Mouse (Mus musculus) embryonic facial prominence, embryonic 13.5 days (tissue): Measurements from ENCODE around the gene Spns2. TPM values are rescaled to one million over a fixed set of nuclear protein-coding genes. Genes with fewer than 3 reads are reported as not detected.

Experiments
- ATAC-seq: fragments of 200-750 bp; cut with Nextera tagmentation; 2 replicates; pipeline ENCODE4 v1.8.0; 2017; ENCODE audit warnings: low read depth; ENCODE audit not compliant: insufficient number of reproducible peaks, insufficient read depth, low FRiP score, low TSS enrichment
- H3K27ac ChIP-seq: fragments of 300-500 bp; sonication (generic); 2 replicates; pipeline ENCODE4 v1.5.1; 2015; ENCODE audit warnings: moderate library complexity, mild to moderate bottlenecking, inconsistent platforms
- H3K27me3 ChIP-seq: fragments of 300-500 bp; sonication (generic); 2 replicates; pipeline ENCODE4 v1.6.1; 2015; ENCODE audit warnings: mild to moderate bottlenecking, inconsistent platforms
- H3K36me3 ChIP-seq: fragments of 300-500 bp; sonication (generic); 2 replicates; pipeline ENCODE4 v1.6.1; 2015; ENCODE audit warnings: mild to moderate bottlenecking, inconsistent platforms
- H3K4me1 ChIP-seq: fragments of 300-500 bp; sonication (generic); 2 replicates; pipeline ENCODE4 v1.6.1; 2015; ENCODE audit warnings: inconsistent platforms
- H3K4me2 ChIP-seq: fragments of 300-500 bp; sonication (generic); 2 replicates; pipeline ENCODE4 v1.6.1; 2015; ENCODE audit warnings: moderate library complexity, mild to moderate bottlenecking, inconsistent platforms
- H3K4me3 ChIP-seq: fragments of 300-500 bp; sonication (generic); 2 replicates; pipeline ENCODE4 v1.5.1; 2015; ENCODE audit warnings: mild to moderate bottlenecking, inconsistent platforms
- H3K9ac ChIP-seq: fragments of 300-500 bp; sonication (generic); 2 replicates; pipeline ENCODE4 v1.6.1; 2015; ENCODE audit warnings: mild to moderate bottlenecking, inconsistent platforms
- H3K9me3 ChIP-seq: fragments of 300-500 bp; sonication (generic); 2 replicates; pipeline ENCODE4 v1.6.1; 2016; ENCODE audit warnings: inconsistent platforms
- WGBS: fragments of 180-500 bp; shearing (Covaris S2); methylation state at CpG from one replicate; pipeline ENCODE4 v1.1.7; 2015; ENCODE audit warnings: mixed read lengths; 5-methylcytosine and 5-hydroxymethylcytosine counted together
- polyA plus RNA-seq: library from polyadenylated mRNA; unstranded; fragments of >200 nt; fragmentation: Nextera tagmentation; extraction: Ambion mirVana; gene quantifications from 2 replicates; pipeline ENCODE4 v1.2.1, GENCODE M21; 2015

Gene Spns2
- polyA plus RNA-seq, 1 experiment from 2014 or later: 2.7 TPM

DNA sequence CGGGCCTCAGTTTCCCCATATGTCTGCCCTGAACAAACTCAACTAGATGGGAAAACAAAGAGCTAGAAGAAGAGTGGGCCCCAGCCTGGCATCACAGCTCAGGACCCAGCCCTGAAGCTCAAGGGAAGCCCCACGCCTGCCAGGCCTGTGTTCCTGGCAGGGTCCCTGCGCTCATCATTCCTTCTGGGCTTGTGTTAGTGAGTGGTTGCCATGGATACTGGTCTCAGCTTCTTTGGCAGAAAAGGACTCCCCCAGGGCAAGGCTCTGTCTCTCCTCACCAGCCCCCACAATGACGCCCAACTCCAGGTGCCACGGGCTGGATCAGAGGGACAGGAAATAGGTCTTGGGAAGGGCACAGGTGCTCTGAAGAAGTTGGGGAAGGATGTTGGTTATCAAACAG lies 4.5 kb downstream of the Spns2 start:
- H3K9ac ChIP-seq: no peak overlapping the region
- peaks cover 43% of the 10 kb centered on the region for H3K27me3 ChIP-seq
- peaks cover 25% of the 10 kb centered on the region for H3K4me1 ChIP-seq
- WGBS: 52% methylated on average over 5 of the region's 5 CpGs
- no peak overlapping the region for H3K4me3 ChIP-seq
- no peaks in the 10 kb centered on the region for H3K36me3 ChIP-seq
- H3K27ac ChIP-seq: no peak overlapping the region
- no peak overlapping the region for H3K4me2 ChIP-seq
- no peak for ATAC-seq
- H3K9me3 ChIP-seq: no peaks in the 10 kb centered on the region

DNA sequence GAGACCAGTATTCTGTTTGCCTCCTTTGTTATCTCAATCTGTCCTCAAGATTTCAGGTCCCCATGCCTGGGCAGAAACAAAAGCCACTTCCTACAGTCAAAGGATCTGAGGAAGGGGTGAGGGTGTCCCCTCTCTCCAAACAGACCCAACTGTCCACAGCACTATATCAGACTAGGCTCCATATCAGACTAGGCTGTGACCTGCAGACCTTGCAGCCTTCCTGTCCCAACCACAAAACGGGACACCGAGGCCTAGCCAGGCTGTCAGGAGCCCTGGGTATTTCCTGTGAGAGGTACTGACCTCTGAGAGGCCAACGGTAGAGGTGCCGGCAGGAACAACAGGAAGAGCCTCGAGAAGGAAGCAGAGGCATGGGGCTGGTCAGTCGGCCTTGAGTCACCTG lies 5.2 kb downstream of the Spns2 start:
- WGBS: 43% methylated on average over 6 of the region's 6 CpGs
- Histone ChIP-seq H3K4me3 (no peak overlapping the region), H3K27ac (no peak overlapping the region), H3K4me1 (peaks cover 21% of the 10 kb centered on the region), H3K4me2 (no peak overlapping the region), H3K36me3 (no peaks in the 10 kb centered on the region), H3K27me3 (peaks cover 37% of the 10 kb centered on the region), H3K9ac (no peak overlapping the region), H3K9me3 (no peaks in the 10 kb centered on the region)
- no peak for ATAC-seq

DNA sequence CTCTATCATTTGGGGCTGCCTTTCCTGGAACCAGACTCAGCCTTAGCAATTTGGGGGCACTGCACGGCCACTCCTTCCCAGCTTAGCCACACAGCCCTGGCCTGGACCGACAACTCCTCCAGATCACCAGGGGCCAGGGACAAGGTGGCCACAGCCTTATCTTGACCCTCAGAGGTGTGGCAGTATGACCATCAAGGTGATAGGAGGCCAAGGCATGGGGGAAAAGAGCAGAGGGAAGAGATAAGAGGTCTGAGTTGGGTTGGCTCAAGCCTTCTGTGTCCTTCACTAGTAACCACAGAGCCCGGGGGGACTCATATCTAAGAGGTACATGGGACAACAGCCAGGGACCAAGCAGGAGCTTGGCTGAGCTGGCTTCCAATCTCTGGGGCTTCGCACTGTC lies 7.8 kb downstream of the Spns2 start:
- H3K4me3 ChIP-seq: no peak overlapping the region
- 82% methylated on average over 4 of the region's 4 CpGs for WGBS
- H3K9ac ChIP-seq: no peak overlapping the region
- H3K4me1 ChIP-seq: peaks cover 30% of the 10 kb centered on the region
- no peaks in the 10 kb centered on the region for H3K36me3 ChIP-seq
- no peaks in the 10 kb centered on the region for H3K9me3 ChIP-seq
- H3K4me2 ChIP-seq: no peak overlapping the region
- H3K27me3 ChIP-seq: peaks cover 11% of the 10 kb centered on the region
- no peak for ATAC-seq
- peak overlapping the region; percentile 4; the same call in 1 of the 2 replicates for H3K27ac ChIP-seq

- Histone ChIP-seq H3K27ac (peak overlapping the region; percentile 4; the same call in 1 of the 2 replicates), H3K4me2 (no peak overlapping the region), H3K4me3 (no peak overlapping the region), H3K36me3 (no peaks in the 10 kb centered on the region), H3K27me3 (0 out of 2 replicates have a peak, but pooled peaks cover 6% of the 10 kb centered on the region), H3K9me3 (no peaks in the 10 kb centered on the region), H3K4me1 (peaks cover 32% of the 10 kb centered on the region), H3K9ac (no peak overlapping the region)
- ATAC-seq: no peak
- 72% methylated on average over 5 of the region's 5 CpGs for WGBS
Observed at GRCm38 (mm10) chr11:72481313-72481712, 8.4 kb downstream of the Spns2 start.

DNA sequence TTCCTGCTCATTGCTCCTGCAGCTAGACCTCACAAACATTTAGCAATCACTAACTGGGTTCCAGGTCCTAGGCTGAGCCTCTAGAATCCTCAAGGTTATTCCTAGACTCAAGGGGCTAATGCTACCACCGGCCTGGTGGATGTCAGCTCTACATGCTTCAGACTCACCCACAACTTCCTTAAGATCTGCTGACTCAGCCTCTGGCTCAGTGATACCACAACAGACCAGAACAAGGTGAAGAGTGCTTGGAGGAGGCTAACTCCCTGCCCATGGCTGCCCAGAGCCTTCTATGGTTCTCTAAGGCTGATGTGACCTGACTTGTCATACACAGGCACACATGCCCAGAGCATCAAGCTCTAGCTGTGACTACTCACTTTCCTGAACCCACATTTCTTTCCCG lies 10.2 kb downstream of the Spns2 start:
- H3K27ac ChIP-seq: no peak overlapping the region
- no peaks in the 10 kb centered on the region for H3K27me3 ChIP-seq
- no peak overlapping the region for H3K9ac ChIP-seq
- H3K4me3 ChIP-seq: no peak overlapping the region
- H3K4me1 ChIP-seq: peaks cover 35% of the 10 kb centered on the region
- no peak overlapping the region for H3K4me2 ChIP-seq
- H3K9me3 ChIP-seq: no peaks in the 10 kb centered on the region
- 76% methylated on average over 2 of the region's 2 CpGs for WGBS
- no peaks in the 10 kb centered on the region for H3K36me3 ChIP-seq
- no peak for ATAC-seq

DNA sequence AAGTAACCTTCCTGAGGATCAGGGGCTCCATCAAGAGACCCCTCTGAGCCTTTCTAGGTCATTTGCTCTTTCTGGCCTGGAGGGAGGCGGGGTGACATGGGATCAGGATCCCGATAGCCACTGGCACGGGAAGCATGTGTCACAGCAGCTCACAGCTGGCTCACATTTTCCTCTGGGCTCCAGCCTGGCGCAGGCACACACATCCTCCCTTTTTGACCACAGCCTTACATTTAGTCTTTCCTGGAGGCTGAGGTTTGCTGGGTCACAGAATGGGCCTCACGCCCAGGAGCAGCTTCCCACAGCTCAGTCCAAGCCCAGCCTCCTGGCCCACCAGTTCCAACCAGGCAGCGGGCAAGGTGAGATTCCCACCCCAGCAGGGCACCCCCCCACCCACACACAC lies 11.5 kb downstream of the Spns2 start:
- H3K27ac ChIP-seq: peak overlapping the region; percentile 74
- H3K4me1 ChIP-seq: peaks cover 35% of the 10 kb centered on the region
- WGBS: 51% methylated on average over 6 of the region's 6 CpGs
- H3K36me3 ChIP-seq: no peaks in the 10 kb centered on the region
- H3K4me3 ChIP-seq: no peak overlapping the region
- H3K9me3 ChIP-seq: no peaks in the 10 kb centered on the region
- no peaks in the 10 kb centered on the region for H3K27me3 ChIP-seq
- H3K9ac ChIP-seq: no peak overlapping the region
- 0 out of 2 replicates have a peak, but pooled peaks have one; percentile 22 for ATAC-seq
- no peak overlapping the region for H3K4me2 ChIP-seq

GRCm38 (mm10) chr11:72477653-72478052 lies 12.1 kb downstream of the Spns2 start:
- Histone ChIP-seq H3K27me3 (no peaks in the 10 kb centered on the region), H3K4me1 (peaks cover 35% of the 10 kb centered on the region), H3K36me3 (no peaks in the 10 kb centered on the region), H3K4me2 (no peak overlapping the region), H3K9me3 (no peaks in the 10 kb centered on the region), H3K4me3 (no peak overlapping the region), H3K9ac (no peak overlapping the region), H3K27ac (peak overlapping the region; percentile 74; the same call in 1 of the 2 replicates)
- no peak for ATAC-seq
- WGBS: 81% methylated on average over 1 of the region's 1 CpGs

DNA sequence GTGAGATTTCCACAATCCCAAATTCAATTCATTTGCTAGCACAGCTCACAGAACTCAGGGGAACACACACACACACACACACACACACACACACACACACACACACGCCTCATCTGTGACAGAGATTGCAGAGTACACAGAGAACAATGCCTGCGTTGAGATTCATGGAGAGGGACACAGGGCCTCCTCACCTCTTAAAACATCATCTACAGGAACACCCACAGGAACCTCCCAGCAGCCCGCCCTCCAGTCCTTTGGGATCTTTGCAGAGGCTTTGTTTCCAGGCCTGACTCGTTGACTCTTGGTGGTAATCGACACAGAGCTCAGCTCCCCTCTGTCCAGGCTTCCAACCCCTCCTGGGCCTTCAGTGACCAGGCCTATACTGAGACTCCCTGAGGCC lies 12.5 kb downstream of the Spns2 start:
- Histone ChIP-seq H3K36me3 (no peaks in the 10 kb centered on the region), H3K4me3 (no peak overlapping the region), H3K27me3 (no peaks in the 10 kb centered on the region), H3K4me2 (no peak overlapping the region), H3K27ac (no peak overlapping the region), H3K9me3 (no peaks in the 10 kb centered on the region), H3K4me1 (peaks cover 36% of the 10 kb centered on the region), H3K9ac (no peak overlapping the region)
- ATAC-seq: no peak
- WGBS: 39% methylated on average over 5 of the region's 5 CpGs

DNA sequence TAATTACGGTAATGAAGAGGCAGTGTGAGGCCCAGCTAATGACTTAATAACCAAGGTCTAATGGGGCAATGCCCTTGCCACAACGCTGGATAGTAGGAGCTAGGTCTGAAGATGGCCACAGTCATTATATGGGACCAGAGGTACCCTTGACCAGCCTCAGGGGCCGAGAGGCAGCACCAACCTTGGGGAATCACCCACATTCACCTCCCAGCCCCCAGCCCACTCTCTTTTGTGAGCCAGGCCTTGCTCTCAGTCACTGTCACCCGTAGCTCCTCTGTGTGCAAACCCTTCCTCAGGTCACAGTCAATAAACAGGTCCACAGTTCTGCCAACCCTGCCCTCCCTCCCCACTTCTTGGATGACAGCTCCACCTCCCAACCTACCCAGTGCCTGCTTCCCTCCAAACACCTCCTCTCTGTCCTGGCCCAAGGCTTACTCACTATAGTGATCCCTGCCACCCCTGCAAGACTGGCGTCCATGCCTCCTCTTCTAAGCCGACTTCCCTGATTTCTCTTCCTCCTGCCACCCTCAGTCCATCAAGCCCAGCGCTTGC lies 13.6 kb downstream of the Spns2 start:
- no peak overlapping the region for H3K27ac ChIP-seq
- H3K4me3 ChIP-seq: no peak overlapping the region
- no peak for ATAC-seq
- H3K9me3 ChIP-seq: no peaks in the 10 kb centered on the region
- H3K27me3 ChIP-seq: no peaks in the 10 kb centered on the region
- H3K9ac ChIP-seq: no peak overlapping the region
- H3K4me2 ChIP-seq: no peak overlapping the region
- H3K36me3 ChIP-seq: no peaks in the 10 kb centered on the region
- WGBS: 75% methylated on average over 7 of the region's 7 CpGs
- H3K4me1 ChIP-seq: peaks cover 29% of the 10 kb centered on the region

DNA sequence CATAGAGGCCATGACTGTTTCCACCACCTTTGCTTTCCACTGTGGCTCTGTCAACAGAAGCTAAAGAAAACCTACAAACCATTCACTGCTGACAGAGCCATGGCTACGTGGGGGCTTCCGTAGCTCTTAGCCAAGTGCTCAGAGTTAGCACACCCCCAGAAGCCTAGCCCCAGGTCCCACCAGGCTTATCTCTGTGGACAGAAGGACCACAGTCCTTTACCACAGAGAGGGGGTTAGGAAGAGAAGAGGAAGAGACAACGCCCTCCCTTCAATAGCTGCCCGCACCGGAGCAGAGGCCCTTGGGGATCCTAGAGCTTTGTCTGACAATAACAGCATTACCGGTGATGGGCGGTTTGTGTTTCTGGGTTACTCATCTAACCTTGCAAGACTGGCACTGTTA lies 14.3 kb downstream of the Spns2 start:
- H3K27ac ChIP-seq: no peak overlapping the region
- H3K9me3 ChIP-seq: no peaks in the 10 kb centered on the region
- H3K9ac ChIP-seq: no peak overlapping the region
- no peaks in the 10 kb centered on the region for H3K27me3 ChIP-seq
- no peak overlapping the region for H3K4me2 ChIP-seq
- H3K4me3 ChIP-seq: no peak overlapping the region
- no peak for ATAC-seq
- 75% methylated on average over 7 of the region's 7 CpGs for WGBS
- H3K36me3 ChIP-seq: no peaks in the 10 kb centered on the region
- peaks cover 29% of the 10 kb centered on the region for H3K4me1 ChIP-seq

DNA sequence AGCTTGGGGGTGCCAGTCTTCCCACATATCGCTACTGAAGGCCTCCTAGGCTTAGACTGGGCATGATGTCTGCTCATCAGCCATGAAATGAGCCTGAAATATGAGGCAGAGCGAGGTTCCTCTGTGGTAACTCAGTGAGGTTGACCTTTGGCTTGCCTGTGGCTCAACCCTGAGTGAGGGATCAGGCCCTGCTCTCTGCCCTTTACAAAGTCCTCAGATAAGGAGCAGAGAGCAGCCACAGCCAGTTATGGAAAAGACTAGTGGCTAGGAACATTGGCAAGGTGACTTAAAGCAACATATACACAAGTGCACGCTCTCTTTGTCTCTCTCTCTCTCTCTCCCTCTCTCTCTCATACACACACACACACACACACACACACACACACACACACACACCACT lies 14.8 kb downstream of the Spns2 start:
- Histone ChIP-seq H3K4me2 (no peak overlapping the region), H3K27me3 (no peaks in the 10 kb centered on the region), H3K4me3 (no peak overlapping the region), H3K9me3 (no peaks in the 10 kb centered on the region), H3K9ac (no peak overlapping the region), H3K4me1 (peaks cover 29% of the 10 kb centered on the region), H3K27ac (no peak overlapping the region), H3K36me3 (no peaks in the 10 kb centered on the region)
- no peak for ATAC-seq
- WGBS: 69% methylated on average over 3 of the region's 3 CpGs

GRCm38 (mm10) chr11:72473540-72473939 lies 16.2 kb downstream of the Spns2 start:
- Histone ChIP-seq H3K27me3 (no peaks in the 10 kb centered on the region), H3K9me3 (no peaks in the 10 kb centered on the region), H3K36me3 (no peaks in the 10 kb centered on the region), H3K4me1 (peaks cover 34% of the 10 kb centered on the region), H3K9ac (no peak overlapping the region), H3K4me3 (no peak overlapping the region), H3K4me2 (no peak overlapping the region), H3K27ac (no peak overlapping the region)
- ATAC-seq: no peak
- 65% methylated on average over 4 of the region's 4 CpGs for WGBS
